Mouse (Mus musculus) midbrain, embryonic 13.5 days (tissue): ENCODE results near the gene Cd8a. TPM values are rescaled to one million over a fixed set of nuclear protein-coding genes. Genes with fewer than 3 reads are reported as not detected.
"Not testable (repeated sequence)": the region's sequence is repeated elsewhere in the genome, so short reads cannot be mapped to it uniquely, and the experiment has no call there.

Source experiments
- ATAC-seq: fragments of 200-750 bp; cut with Nextera tagmentation; 2 replicates; pipeline ENCODE4 v1.8.0; 2017; ENCODE audit warnings: mild to moderate bottlenecking, moderate TSS enrichment, moderate library complexity
- H3K27ac ChIP-seq: fragments of 300-500 bp; sonication (generic); 2 replicates; pipeline ENCODE4 v1.5.1; 2015; ENCODE audit warnings: inconsistent platforms, mild to moderate bottlenecking, moderate library complexity
- H3K27me3 ChIP-seq: fragments of 300-500 bp; sonication (generic); 2 replicates; pipeline ENCODE4 v1.6.1; 2015; ENCODE audit warnings: mild to moderate bottlenecking, inconsistent platforms
- H3K36me3 ChIP-seq: fragments of 300-500 bp; sonication (generic); 2 replicates; pipeline ENCODE4 v1.6.1; 2015; ENCODE audit warnings: mild to moderate bottlenecking, inconsistent platforms
- H3K4me1 ChIP-seq: fragments of 300-500 bp; sonication (generic); replicated peaks from 2 replicates; pipeline ENCODE4 v1.6.1; 2015; ENCODE audit warnings: inconsistent platforms
- H3K4me2 ChIP-seq: fragments of 300-500 bp; sonication (generic); replicated peaks from 2 replicates; pipeline ENCODE4 v1.6.1; 2015; ENCODE audit warnings: moderate library complexity, mild to moderate bottlenecking, inconsistent platforms
- H3K4me3 ChIP-seq: fragments of 300-500 bp; sonication (generic); replicated peaks from 2 replicates; pipeline ENCODE4 v1.5.1; 2015; ENCODE audit warnings: mild to moderate bottlenecking, inconsistent platforms
- H3K9ac ChIP-seq: fragments of 300-500 bp; sonication (generic); replicated peaks from 2 replicates; pipeline ENCODE4 v1.6.1; 2015; ENCODE audit warnings: mild to moderate bottlenecking, inconsistent platforms
- H3K9me3 ChIP-seq: fragments of 300-500 bp; sonication (generic); 2 replicates; pipeline ENCODE4 v1.6.1; 2016; ENCODE audit warnings: mild to moderate bottlenecking, inconsistent platforms
- WGBS: fragments of 180-500 bp; shearing (Covaris S2); methylation state at CpG from one replicate; pipeline ENCODE4 v1.1.7; 2015; 5-methylcytosine and 5-hydroxymethylcytosine counted together
- polyA plus RNA-seq: library from polyadenylated mRNA; unstranded; fragments of >200 nt; fragmentation: Nextera tagmentation; extraction: Ambion mirVana; gene quantifications from 2 replicates; pipeline ENCODE4 v1.2.1, GENCODE M21; 2015

The Cd8a gene
- not detected in 2 replicates for polyA plus RNA-seq

DNA sequence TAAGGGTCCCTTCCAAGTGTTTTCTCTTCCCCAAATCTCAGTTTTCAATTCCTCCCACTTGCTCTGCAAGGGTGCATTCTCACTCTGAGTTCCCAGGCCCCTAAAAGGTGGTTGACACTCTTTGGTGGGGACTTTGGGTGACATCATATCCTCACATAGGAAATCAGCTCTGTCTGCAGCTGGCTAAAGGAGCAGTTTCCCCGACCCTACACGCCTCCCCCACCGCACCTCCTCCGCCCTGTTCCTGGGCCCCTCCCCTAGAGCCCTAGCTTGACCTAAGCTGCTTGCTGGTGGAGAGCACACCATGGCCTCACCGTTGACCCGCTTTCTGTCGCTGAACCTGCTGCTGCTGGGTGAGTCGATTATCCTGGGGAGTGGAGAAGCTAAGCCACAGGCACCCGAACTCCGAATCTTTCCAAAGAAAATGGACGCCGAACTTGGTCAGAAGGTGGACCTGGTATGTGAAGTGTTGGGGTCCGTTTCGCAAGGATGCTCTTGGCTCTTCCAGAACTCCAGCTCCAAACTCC is at the start of gene Cd8a:
TSS of gene Cd8a (plus strand) at position 179 of the 527 bp plus-strand sequence.
- Histone ChIP-seq H3K4me1 (no peaks in the 10 kb centered on the region), H3K27me3 (no peaks in the 10 kb centered on the region), H3K4me2 (no peak within 1 kb of the TSS), H3K4me3 (no peak within 1 kb of the TSS), H3K9ac (no peak within 1 kb of the TSS), H3K9me3 (no peaks in the 10 kb centered on the region), H3K27ac (no peak within 1 kb of the TSS), H3K36me3 (no peaks in the 10 kb centered on the region)
- 83% methylated on average over 14 of the region's 14 CpGs for WGBS
- ATAC-seq, result no peak

DNA sequence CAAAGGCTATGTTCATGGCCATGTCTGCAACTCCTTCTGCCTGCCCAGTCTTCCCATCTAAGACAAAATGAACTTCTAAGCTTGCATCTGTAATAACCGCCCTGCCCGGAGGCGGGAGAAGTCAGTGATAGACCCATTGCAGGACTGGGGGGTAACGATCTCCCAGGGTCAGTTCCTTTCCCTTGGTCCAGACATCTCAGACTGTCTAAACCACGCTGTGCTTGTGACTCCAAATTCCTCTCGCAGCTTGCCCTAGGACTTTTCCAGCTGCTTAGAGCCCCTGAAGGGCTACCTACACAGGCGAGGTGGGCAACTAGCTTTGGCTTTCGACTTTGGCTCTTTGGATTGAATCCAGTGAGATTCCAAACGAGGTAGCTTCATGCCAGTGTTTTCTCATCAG is 48.4 kb upstream of the Cd8a start:
- ATAC-seq, result no peak
- H3K27me3 ChIP-seq, result no peaks in the 10 kb centered on the region
- H3K4me2 ChIP-seq, result no peak overlapping the region
- H3K27ac ChIP-seq, result no peak overlapping the region
- H3K9ac ChIP-seq, result no peak overlapping the region
- H3K4me1 ChIP-seq, result no peaks in the 10 kb centered on the region
- H3K4me3 ChIP-seq, result no peak overlapping the region
- no peaks in the 10 kb centered on the region for H3K9me3 ChIP-seq
- WGBS, result 90% methylated on average over 9 of the region's 9 CpGs
- H3K36me3 ChIP-seq, result no peaks in the 10 kb centered on the region

- Histone ChIP-seq H3K9me3 (no peaks in the 10 kb centered on the region), H3K4me2 (no peak overlapping the region), H3K27ac (no peak overlapping the region), H3K36me3 (no peaks in the 10 kb centered on the region), H3K27me3 (no peaks in the 10 kb centered on the region), H3K4me3 (no peak overlapping the region), H3K4me1 (no peaks in the 10 kb centered on the region), H3K9ac (no peak overlapping the region)
- ATAC-seq, result no peak
- 94% methylated on average over 6 of the region's 6 CpGs for WGBS
Measured at GRCm38 (mm10) chr6:71329881-71330280, 43.3 kb upstream of the Cd8a start.

- Histone ChIP-seq H3K27ac (no peak overlapping the region), H3K4me2 (no peak overlapping the region), H3K36me3 (no peaks in the 10 kb centered on the region), H3K4me3 (no peak overlapping the region), H3K4me1 (no peaks in the 10 kb centered on the region), H3K9me3 (no peaks in the 10 kb centered on the region), H3K9ac (no peak overlapping the region), H3K27me3 (no peaks in the 10 kb centered on the region)
- WGBS, result 87% methylated on average over 7 of the region's 7 CpGs
- no peak for ATAC-seq
Measured at GRCm38 (mm10) chr6:71330486-71330885, 42.7 kb upstream of the Cd8a start.

DNA sequence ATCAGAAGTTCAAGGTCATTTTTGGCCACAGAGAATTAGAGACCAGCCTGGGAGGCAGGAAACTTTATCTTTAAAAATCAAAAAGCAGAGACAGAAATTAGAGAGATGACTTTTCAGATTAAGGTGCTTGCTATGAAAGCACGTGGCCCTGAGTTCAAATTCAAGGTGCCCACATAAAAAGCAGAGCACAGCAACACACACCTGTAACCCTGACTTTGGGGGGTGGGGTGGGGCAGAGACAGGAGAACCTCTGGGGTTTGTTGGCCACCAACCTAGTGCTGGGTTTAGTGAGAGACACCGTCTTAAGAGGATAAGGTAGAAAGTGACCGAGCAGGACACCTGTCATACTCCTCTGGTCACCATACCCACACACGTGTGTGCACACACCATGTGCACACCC is 41.7 kb upstream of the Cd8a start:
- not testable (repeated sequence) for H3K9me3 ChIP-seq, H3K36me3 ChIP-seq, H3K9ac ChIP-seq, H3K27me3 ChIP-seq, H3K27ac ChIP-seq, H3K4me1 ChIP-seq, ATAC-seq, H3K4me2 ChIP-seq, H3K4me3 ChIP-seq
- 81% methylated on average over 1 of the region's 4 CpGs for WGBS

- Histone ChIP-seq H3K9me3 (no peaks in the 10 kb centered on the region), H3K36me3 (no peaks in the 10 kb centered on the region), H3K4me1 (no peaks in the 10 kb centered on the region), H3K27ac (no peak overlapping the region), H3K27me3 (no peaks in the 10 kb centered on the region), H3K9ac (no peak overlapping the region), H3K4me3 (no peak overlapping the region), H3K4me2 (no peak overlapping the region)
- 86% methylated on average over 11 of the region's 11 CpGs for WGBS
- no peak for ATAC-seq
Measured at GRCm38 (mm10) chr6:71332236-71332965, 40.8 kb upstream of the Cd8a start.

DNA sequence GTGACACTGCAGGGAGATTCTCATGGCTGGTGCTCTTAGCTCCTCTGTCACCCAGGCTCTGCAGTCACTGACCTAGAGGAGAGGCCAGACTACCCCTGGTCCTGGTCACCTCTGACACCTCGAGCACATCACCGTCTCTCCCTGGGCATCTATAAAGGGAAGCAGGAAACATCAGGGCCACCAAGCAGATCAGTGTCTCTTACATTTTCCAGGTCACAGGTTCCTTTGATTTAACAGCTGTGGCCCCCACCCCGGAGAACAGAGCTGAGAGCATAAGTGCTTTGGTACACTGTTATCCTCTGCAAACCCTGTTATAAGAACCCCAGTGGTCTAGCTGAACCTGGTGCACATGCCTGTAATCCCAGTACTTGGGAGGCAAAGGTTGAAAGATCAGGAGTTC is 40.2 kb upstream of the Cd8a start:
- ATAC-seq, result no peak
- Histone ChIP-seq H3K27me3 (no peaks in the 10 kb centered on the region), H3K4me2 (no peak overlapping the region), H3K9me3 (no peaks in the 10 kb centered on the region), H3K4me1 (no peaks in the 10 kb centered on the region), H3K27ac (no peak overlapping the region), H3K9ac (no peak overlapping the region), H3K36me3 (no peaks in the 10 kb centered on the region), H3K4me3 (no peak overlapping the region)
- WGBS, result 72% methylated on average over 3 of the region's 3 CpGs

GRCm38 (mm10) chr6:71333578-71334273 is 39.5 kb upstream of the Cd8a start:
- H3K27me3 ChIP-seq, result no peaks in the 10 kb centered on the region
- 94% methylated on average over 11 of the region's 11 CpGs for WGBS

GRCm38 (mm10) chr6:71337666-71338065 is 35.6 kb upstream of the Cd8a start:
- ATAC-seq, result no peak
- H3K36me3 ChIP-seq, result no peaks in the 10 kb centered on the region
- WGBS, result 97% methylated on average over 8 of the region's 8 CpGs
- no peaks in the 10 kb centered on the region for H3K27me3 ChIP-seq
- no peaks in the 10 kb centered on the region for H3K4me1 ChIP-seq
- H3K9me3 ChIP-seq, result no peaks in the 10 kb centered on the region
- H3K9ac ChIP-seq, result no peak overlapping the region
- no peak overlapping the region for H3K4me3 ChIP-seq
- H3K27ac ChIP-seq, result no peak overlapping the region
- no peak overlapping the region for H3K4me2 ChIP-seq

More at GRCm38 (mm10) chr6:71333578-71334273, 39.5 kb upstream of the Cd8a start:
- H3K9me3 ChIP-seq, result no peaks in the 10 kb centered on the region
- ATAC-seq, result no peak
- H3K9ac ChIP-seq, result no peak overlapping the region
- H3K27ac ChIP-seq, result no peak overlapping the region
- H3K36me3 ChIP-seq, result no peaks in the 10 kb centered on the region
- H3K4me2 ChIP-seq, result no peak overlapping the region
- H3K4me1 ChIP-seq, result no peaks in the 10 kb centered on the region
- no peak overlapping the region for H3K4me3 ChIP-seq

DNA sequence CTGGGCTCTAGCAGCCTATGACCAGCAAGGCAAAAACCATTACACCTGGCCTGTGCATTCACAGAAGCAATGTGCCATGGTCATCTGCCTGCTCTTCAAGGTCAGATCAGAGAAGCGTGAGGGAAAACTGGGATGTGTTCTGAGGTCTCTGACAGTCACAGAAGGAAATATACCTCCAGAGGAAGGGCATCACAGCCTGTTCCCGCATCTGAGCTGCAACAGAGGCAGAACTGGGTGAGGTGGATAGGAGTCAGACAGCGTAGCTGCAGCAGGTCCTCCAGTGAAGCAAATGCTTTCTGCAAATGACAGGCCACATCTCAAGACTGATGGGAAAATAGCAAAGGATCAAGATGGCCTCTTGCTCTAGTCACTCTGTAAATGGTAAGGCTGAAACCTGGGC is 34.3 kb upstream of the Cd8a start:
- Histone ChIP-seq H3K27ac (no peak overlapping the region), H3K9me3 (no peaks in the 10 kb centered on the region), H3K4me3 (no peak overlapping the region), H3K9ac (no peak overlapping the region), H3K4me1 (no peaks in the 10 kb centered on the region), H3K4me2 (no peak overlapping the region), H3K27me3 (no peaks in the 10 kb centered on the region), H3K36me3 (no peaks in the 10 kb centered on the region)
- ATAC-seq, result no peak
- WGBS, result 89% methylated on average over 3 of the region's 3 CpGs

- H3K4me3 ChIP-seq, result no peak overlapping the region
- no peak for ATAC-seq
- no peaks in the 10 kb centered on the region for H3K27me3 ChIP-seq
- no peaks in the 10 kb centered on the region for H3K4me1 ChIP-seq
- no peaks in the 10 kb centered on the region for H3K36me3 ChIP-seq
- no peak overlapping the region for H3K27ac ChIP-seq
- H3K4me2 ChIP-seq, result no peak overlapping the region
- WGBS, result 84% methylated on average over 4 of the region's 4 CpGs
- H3K9me3 ChIP-seq, result no peaks in the 10 kb centered on the region
- no peak overlapping the region for H3K9ac ChIP-seq
Measured at GRCm38 (mm10) chr6:71339351-71339750, 33.9 kb upstream of the Cd8a start.

DNA sequence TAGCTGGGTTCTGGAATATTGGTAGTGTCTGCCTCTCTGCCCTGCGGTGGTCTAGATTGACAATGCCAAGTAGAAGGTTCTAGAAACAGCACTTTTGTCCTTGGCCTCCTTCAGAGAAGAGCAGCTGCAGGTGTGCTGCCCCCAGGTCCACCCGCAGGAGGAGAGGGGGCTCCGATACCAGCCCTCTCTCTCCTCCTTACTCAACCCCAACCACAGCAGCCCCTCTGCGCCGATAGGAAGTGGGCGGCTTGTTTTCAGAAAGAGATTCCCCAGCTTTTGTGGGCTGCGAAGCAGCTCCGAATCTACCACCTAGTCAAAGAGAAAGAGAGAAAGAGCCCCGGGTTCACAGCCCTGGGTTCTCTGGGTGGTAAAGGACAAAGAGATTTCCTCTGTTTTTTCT is 32.0 kb upstream of the Cd8a start:
- 91% methylated on average over 9 of the region's 9 CpGs for WGBS
- H3K36me3 ChIP-seq, result no peaks in the 10 kb centered on the region
- H3K4me2 ChIP-seq, result no peak overlapping the region
- H3K27ac ChIP-seq, result no peak overlapping the region
- no peaks in the 10 kb centered on the region for H3K4me1 ChIP-seq
- no peak overlapping the region for H3K4me3 ChIP-seq
- ATAC-seq, result no peak
- H3K9me3 ChIP-seq, result no peaks in the 10 kb centered on the region
- H3K9ac ChIP-seq, result no peak overlapping the region
- H3K27me3 ChIP-seq, result no peaks in the 10 kb centered on the region
